Mouse (Mus musculus): ENCODE measurements around the gene Faap100.

DNA sequence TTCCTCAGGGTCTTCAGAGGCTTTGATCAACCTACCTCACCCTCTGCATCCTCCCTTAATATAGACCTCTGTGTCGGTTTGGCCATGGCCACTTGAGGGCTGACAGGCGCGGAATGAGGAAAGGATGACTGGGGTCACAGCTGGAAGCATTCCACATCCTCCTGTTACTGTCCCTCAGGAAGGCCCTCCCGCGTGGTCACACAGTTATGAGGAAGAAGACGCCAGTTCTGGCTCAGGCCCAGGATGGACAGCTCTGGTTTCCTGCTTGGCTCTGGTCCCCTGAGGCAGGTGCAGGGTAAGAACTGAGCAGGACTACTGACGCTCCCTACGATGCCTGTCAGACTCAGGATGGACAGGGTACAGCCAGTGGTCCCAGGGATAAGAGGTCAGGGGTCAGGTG, 18.5 kb downstream of the Faap100 start:
- TF ChIP-seq CTCF (conservative IDR thresholded peaks at IDR 0.05; ENCODE audit: insufficient read depth, insufficient read length, low read depth, low read length) (no peak), POLR2A (IDR thresholded peaks at IDR 0.05; ENCODE audit: low read depth, low read length) (no peak)
